Mouse (Mus musculus) gastrocnemius, postnatal 4 days (tissue): Measurements from ENCODE around the gene Eef1g. TPM values are rescaled to one million over a fixed set of nuclear protein-coding genes. Genes with fewer than 3 reads are reported as not detected.

ENCODE experiments used
- DNase-seq, 2 experiments: peaks; one replicate each; pipeline ENCODE4 v3.0.0; 2021 to 2022; ENCODE audit warnings: low spot score in 2 of 2, mixed read lengths in 2 of 2
- long read RNA-seq, 2 experiments: library from polyadenylated mRNA; stranded (forward); transcript quantifications; one replicate each; pipeline ENCODE4 v2.0.0; 2021
- total RNA-seq, 2 experiments: library from RNA; stranded (reverse); gene quantifications; 2 replicates each; pipeline ENCODE4 v1.2.3; 2021

Eef1g gene
- total RNA-seq: 100 to 1,000 TPM; 704 to 748 TPM
- long read RNA-seq, experiment 1, transcript Eef1g-201 (10 exons, 1,864 nt): major isoform, 779 of 853 reads
- long read RNA-seq, experiment 1, partial matches to known transcripts: 68 of 853 reads
- long read RNA-seq, experiment 1, other reads (novel, unspliced or antisense): 4 of 853 reads
- long read RNA-seq, experiment 2, transcript Eef1g-205 (5 exons, 1,272 nt): minor isoform, 6 of 861 reads
- long read RNA-seq, experiment 2, transcript Eef1g-201 (10 exons, 1,864 nt): major isoform, 774 of 861 reads
- long read RNA-seq, experiment 2, partial matches to known transcripts: 74 of 861 reads
- long read RNA-seq, experiment 2, other reads (novel, unspliced or antisense): 7 of 861 reads

GRCm38 (mm10) chr19:8966590-8967372 lies at the start of gene Eef1g:
Gene Eef1g (plus strand): TSS chr19:8967041.
- peak; percentile 92 to 99 for DNase-seq

DNA sequence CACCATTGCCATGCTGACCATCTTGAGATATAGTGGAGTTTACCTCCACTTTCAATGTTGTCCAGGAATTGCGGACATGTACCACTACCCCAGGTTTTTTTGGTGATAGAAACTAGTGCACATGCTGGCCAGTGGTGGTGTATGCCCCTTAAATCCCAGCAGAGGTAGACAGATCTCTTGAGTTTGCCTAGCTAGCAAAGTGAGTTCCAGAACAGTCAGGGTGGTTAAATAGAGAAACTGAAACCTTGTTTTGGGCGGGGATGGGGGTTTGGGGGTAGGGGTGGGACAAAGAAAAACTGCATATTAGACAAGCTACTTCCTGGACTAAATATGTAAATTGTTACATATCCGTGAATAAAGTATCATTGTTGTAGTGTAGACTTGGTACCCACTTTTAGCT lies 47.8 kb upstream of the Eef1g start:
- DNase-seq: no peak

DNA sequence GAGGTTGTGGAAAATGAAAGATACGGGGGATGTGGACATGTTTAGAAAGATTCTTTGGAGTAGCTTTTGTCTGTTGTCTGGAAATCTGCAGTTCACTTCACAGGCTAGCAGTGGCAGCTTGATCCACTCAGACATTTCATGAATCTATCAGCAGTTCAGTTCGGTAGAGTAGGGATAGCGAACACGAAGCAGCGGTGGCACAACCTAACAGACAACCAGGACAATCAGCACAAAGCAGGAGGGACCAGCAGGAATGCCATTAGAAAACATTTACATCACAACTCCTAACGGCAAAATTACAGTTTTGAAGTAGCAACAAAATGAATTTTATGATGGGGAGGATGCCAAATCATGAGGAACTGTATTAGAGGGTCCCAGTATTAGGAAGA lies 47.2 kb upstream of the Eef1g start:
- DNase-seq: no peak

DNA sequence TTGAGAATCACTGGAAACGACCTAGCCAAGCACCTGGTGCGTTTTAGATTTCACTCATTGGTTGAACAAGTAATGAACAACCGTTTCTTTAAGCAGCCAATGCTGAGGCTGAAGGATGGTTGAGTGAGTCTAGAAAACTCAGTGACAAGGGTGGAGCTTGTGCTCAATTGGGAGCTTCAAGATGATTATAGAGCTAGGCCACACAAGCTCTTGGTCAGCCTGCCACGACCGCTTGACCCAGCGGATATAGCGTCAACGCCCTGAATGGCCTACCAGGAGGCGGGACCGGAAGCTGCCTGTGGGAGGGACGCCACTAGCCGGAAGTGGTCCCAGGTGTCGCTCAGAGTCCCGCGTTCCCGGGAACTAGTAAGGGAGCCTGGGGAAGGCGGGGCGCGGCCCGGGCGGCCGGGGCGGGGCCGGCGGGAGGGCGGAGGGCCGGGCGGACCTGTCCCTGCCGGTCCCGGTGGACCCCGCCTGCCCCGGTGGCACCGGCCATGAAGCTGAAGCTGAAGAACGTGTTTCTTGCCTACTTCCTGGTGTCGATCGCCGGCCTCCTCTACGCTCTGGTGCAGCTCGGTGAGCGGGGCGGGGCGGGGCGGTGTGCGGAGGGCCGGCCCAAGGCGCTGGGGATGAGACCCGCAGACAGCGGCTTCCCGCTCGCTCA lies 46.6 kb upstream of the Eef1g start, which contains the start of gene B3gat3:
Gene B3gat3, plus strand, starts transcription at position 302 of the 664 bp plus-strand sequence.
- peak; percentile 90 to 95 for DNase-seq

- DNase-seq: no peak
These were observed 46.0 kb upstream of the Eef1g start for GRCm38 (mm10) chr19:8920836-8921291.

DNA sequence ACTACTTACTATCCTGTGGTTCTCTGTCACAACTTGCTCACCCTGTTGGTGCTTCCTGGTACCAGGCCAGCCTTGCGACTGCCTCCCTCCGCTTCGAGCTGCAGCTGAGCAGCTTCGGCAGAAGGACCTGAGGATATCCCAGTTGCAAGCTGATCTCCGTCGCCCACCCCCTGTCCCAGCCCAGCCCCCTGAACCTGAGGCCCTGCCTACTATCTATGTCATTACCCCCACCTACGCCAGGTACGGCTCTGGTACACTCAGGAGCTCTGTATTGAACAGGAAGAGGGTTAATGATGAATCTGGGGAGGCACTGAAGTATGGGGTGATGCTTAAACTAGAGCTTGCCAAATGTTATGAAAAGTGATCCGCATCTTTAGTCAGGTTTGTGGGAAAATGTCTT lies 45.1 kb upstream of the Eef1g start:
- DNase-seq: no peak

DNA sequence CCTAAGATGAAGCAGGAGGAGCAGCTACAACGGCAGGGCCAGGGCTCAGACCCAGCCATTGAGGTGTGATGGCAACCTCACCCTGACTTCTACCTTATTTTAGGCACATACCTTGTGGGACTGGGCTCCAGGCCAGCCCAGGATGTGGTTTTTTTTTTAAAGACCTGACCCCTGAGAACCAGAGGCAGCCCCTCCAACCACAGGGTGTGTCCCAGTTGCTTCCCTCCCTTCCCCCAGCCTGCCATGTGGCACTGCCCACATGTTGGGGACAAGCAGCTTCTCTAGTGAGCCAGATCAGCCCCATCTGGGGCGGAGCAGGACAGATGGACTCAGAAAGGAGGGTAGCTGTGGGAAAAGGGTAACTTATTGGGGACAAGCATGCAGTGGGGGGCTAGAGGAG lies 40.1 kb upstream of the Eef1g start:
- DNase-seq: no peak

DNA sequence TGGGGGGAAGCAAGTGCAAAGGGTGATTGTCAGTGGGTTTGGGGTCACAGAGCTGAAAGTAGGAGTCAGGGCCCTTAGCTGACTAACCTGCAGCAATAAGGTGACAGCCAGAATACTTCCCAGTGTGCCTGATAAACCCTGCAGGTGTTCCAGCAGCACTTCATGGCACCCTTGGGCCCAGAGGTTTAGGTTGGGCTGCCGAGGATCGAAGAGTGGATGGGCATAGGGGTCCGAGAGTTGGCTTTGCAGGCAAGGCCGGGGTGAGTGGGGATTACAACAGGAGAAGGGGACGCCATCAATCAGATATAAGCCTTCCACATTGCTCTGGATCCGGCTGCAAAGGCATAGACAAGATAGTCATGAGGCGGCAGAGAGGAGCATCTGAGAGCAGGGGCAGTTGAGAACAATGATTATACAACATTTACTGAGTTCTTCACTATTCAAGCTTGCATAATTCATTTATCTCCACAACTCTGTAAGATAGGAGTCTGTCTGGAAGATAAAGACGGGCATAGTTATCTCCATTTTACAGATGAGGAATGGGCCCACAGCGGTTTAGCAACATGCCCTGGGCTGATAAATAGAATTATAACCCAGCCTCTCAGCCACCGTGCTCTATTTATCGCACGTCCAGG lies 38.8 kb upstream of the Eef1g start:
- DNase-seq: no peak

GRCm38 (mm10) chr19:8928689-8929223 lies 38.1 kb upstream of the Eef1g start:
- no peak for DNase-seq

DNA sequence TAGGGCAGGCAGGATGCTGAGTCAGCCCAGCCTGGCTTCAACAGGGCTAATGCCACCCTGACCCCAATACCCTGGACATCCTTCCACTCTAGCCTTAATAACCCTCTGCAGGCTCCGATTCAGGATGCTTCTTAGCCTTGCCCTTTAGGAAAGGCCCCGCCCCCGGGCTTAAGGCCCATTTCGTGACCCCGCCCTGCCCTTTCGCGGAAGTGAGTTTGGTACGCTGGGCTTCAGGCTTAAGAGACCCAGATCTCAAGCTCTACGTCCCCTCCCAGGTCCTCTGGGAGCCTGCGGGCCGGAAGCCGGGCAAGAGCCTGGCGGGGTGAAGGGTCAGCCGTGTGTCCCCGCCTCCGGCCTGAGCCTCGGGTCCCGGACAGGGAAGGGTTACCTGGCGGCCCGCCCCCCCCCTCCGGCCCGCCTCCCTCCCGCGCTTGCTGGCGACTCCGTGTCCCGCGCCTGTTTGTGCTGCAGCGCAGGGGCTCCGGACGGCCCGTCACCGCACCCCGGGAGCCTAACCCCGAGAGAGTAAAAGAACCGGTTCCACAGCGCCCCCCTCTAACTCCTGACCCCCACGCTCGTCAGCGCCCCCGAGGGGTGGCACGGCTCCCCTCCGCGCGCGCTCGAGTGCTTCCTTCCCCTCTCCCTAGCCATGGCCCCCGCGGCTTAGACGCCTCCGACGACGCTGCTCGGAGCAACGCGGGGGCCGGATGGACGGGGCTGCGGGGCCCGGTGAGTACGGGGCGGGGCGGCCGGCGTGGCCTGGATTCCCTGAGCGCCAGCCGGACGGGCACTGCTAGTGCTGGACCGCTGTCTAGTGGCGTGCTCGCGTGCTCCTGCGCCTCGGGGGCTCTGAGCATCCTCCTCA lies 37.4 kb upstream of the Eef1g start, which contains the start of the genes Rom1 and Eml3:
Gene Rom1, minus strand, starts transcription at position 133 of the 865 bp plus-strand sequence.
Gene Eml3, plus strand, starts transcription at position 329 of the 865 bp plus-strand sequence.
- peak; percentile 80 to 90 for DNase-seq

- DNase-seq: no peak
These were observed 36.7 kb upstream of the Eef1g start for GRCm38 (mm10) chr19:8930117-8930516.

- no peak for DNase-seq
These were observed 36.1 kb upstream of the Eef1g start for GRCm38 (mm10) chr19:8930771-8931170.

DNA sequence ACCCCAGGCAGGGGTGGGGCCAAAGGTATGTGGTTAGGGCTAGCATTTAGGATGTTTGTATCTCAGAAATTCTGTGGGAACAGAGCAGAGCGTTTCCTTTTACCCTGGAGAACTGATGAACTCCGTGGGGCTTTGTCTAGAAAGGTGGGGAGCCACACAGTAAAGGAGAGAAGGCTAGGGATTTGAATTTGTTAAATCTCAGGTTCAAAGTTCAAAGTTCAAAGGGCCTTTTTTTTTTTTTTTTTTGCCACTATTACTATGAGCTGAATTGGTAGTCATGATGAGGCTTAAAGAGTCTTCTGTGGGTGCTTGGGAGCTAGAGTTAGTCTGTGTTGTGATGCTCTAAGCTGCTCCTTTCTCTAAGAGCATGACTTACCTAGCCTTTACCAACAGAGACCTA lies 30.1 kb upstream of the Eef1g start:
- DNase-seq: no peak

GRCm38 (mm10) chr19:8940526-8941133 lies 26.2 kb upstream of the Eef1g start:
- no peak for DNase-seq

DNA sequence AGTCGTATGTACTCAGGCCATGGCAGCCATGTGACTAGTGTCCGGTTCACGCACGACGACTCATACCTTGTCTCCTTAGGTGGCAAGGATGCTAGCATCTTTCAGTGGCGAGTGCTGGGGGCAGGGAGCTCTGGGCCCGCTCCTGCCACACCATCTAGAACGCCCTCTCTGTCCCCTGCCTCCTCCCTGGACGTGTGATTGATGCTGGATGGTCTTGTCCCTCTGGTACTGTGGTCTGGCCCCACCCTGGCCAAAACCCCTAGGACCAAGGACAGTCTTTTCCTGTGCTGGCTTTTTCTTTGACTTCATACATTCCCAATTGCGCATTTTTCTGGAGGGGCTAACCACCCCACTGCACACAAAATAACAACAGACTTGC lies 25.7 kb upstream of the Eef1g start:
- no peak for DNase-seq

DNA sequence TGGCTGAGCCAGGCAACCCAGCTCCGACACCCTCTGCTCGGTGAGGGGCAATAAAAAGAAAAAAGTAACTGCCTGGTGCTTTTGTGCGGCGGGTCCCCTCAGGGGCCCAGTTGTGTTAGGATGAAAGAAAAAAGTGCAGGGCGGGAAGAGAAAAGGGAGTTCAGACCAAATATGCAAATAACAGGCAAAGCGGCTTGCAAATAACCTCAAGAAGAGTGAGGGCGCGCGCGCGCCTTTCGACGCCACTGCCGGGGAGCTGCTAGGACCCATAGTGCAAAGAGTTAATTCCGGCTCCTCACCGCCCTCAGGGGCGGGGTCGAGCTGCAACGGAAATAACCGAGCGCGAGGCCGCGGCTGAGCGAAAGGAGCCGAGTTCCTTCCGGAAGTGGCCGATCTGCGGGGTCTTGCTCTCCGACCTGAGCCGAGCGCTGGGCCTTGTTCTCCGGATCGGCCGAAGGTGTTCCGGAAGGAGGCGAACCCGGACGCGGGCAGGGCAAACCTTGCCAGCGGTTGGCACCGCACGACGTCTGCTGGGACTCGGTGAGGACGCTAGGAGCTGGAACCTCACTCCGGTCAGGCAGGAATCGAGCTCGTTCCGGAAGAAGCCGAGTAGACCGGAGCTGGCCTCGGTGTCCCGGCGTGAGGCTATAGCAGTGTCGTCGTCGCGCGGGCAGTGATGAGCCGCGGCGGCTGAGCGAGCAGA lies 25.2 kb upstream of the Eef1g start, which contains the start of gene Mta2:
Gene Mta2, plus strand, starts transcription at position 361 of the 703 bp plus-strand sequence.
- DNase-seq: peak; percentile 95 to 99

DNA sequence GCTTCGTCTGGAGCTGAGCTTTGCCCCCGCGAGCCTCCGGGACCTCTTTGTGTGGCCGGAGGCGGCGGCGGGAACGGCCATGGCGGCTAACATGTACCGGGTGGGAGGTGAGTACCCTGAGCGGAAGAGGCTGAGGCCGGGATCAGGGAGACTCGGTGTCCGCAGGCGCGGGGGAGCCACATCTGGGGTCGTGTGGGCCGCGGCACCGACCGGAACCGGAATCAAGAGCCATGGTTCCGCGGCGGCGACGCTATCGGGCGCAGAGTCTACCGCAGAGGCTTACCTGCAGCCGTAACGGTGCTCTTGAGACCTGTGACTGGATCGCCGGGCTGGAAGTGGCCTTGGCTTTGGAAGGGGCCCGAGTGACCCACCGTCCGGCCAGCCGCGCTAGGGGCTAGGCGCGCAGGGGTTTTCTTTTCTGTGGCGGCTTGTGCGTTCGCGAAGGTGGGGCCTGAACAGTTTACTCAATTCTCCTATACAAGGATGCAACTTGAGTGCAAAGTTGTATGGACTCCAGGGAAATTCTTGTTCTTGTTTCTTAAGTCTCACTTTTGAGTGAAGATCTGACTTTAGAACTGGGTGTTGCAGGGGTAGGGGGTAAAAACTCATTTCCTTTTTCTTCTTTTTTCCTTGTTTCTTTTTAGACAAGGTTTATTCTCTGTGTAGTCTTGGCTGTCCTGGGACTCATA lies 24.4 kb upstream of the Eef1g start:
- no peak for DNase-seq

DNA sequence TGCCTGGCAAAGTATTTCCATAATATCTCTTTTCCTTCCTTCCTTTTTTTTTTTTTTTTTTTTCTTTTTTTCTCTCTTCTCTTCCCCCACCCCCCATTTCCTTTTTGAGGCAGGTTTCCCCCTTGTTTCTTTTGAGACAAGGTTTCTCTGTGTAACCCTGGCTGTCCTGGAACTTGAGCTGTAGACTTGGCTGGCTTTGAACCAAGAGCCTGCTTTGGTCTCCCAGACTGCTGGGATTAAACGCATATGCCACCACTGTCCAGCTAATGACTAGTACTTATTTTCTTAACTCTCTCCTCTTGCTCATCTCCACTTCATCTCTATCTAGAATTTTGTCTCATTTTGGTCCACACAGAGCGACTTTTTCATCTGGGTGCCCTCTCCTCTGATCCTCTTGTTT lies 23.8 kb upstream of the Eef1g start:
- no peak for DNase-seq
